Mouse (Mus musculus) lung, adult 2 months (tissue): Measurements from ENCODE around the gene Sh3pxd2a. TPM values are rescaled to one million over a fixed set of nuclear protein-coding genes. Genes with fewer than 3 reads are reported as not detected.
A peak's percentile ranks its signal among the peaks of the same experiment; 100 is the strongest.

ENCODE experiments used
- DNase-seq: peaks from one replicate; pipeline ENCODE4 v3.0.0; 2022
- H3K4me1 ChIP-seq: fragments of 200-500 bp; 2 replicates; pipeline ENCODE4 v1.6.1; 2011; ENCODE audit warnings: low read length; ENCODE audit not compliant: control insufficient read depth, insufficient read depth
- H3K4me3 ChIP-seq: fragments of 200-500 bp; replicated peaks from 2 replicates; pipeline ENCODE3; 2011; ENCODE audit warnings: low read depth, mild to moderate bottlenecking, control low read depth, low read length; ENCODE audit errors: extremely low read depth
- CTCF ChIP-seq: fragments of 200-500 bp; IDR thresholded peaks from 2 replicates; pipeline ENCODE4 v1.5.1; 2011; ENCODE audit warnings: mild to moderate bottlenecking, low read length, control low read depth; ENCODE audit not compliant: insufficient read depth
- POLR2A ChIP-seq: fragments of 200-500 bp; IDR thresholded peaks from 2 replicates; pipeline ENCODE4 v1.6.1; 2011; ENCODE audit warnings: low read depth, mild to moderate bottlenecking, control low read depth, low read length, borderline replicate concordance; ENCODE audit errors: extremely low read depth
- WGBS: fragments of 180-500 bp; shearing (Covaris S2); methylation state at CpG from one replicate; pipeline ENCODE4 v1.1.7; 2018; 5-methylcytosine and 5-hydroxymethylcytosine counted together
- polyA plus RNA-seq: library from polyadenylated mRNA; depleted of rRNA; stranded (reverse); fragments of >200 nt; gene quantifications from 2 replicates; pipeline ENCODE4 v1.2.3, GENCODE M21; 2012

The Sh3pxd2a gene
- polyA plus RNA-seq, 1 experiment: 40.9 TPM

GRCm38 (mm10) chr19:47323096-47323849 lies 140.9 kb downstream of the Sh3pxd2a start:
- DNase-seq: no peak
- TF ChIP-seq POLR2A (no peak), CTCF (no peak)
- no peak overlapping the region for H3K4me3 ChIP-seq
- peaks cover 33% of the 10 kb centered on the region for H3K4me1 ChIP-seq
- 56% methylated on average over 11 of the region's 11 CpGs for WGBS

GRCm38 (mm10) chr19:47320331-47320668 lies 143.9 kb downstream of the Sh3pxd2a start:
- WGBS: 31% methylated on average over 8 of the region's 8 CpGs
- Histone ChIP-seq H3K4me1 (peaks cover 39% of the 10 kb centered on the region), H3K4me3 (peak overlapping the region; percentile 76)
- DNase-seq: peak; percentile 53
- TF ChIP-seq CTCF: no peak
- peak; percentile 50; the same call in 1 of the 2 replicates for TF ChIP-seq POLR2A

- TF ChIP-seq POLR2A (no peak), CTCF (no peak)
- 52% methylated on average over 10 of the region's 10 CpGs for WGBS
- DNase-seq: no peak
- peaks cover 42% of the 10 kb centered on the region for H3K4me1 ChIP-seq
- peak overlapping the region; percentile 76 for H3K4me3 ChIP-seq
These were observed 144.5 kb downstream of the Sh3pxd2a start for GRCm38 (mm10) chr19:47319521-47320330.

GRCm38 (mm10) chr19:47319061-47319460 lies 145.1 kb downstream of the Sh3pxd2a start:
- 63% methylated on average over 8 of the region's 8 CpGs for WGBS
- TF ChIP-seq POLR2A (no peak), CTCF (no peak)
- peaks cover 42% of the 10 kb centered on the region for H3K4me1 ChIP-seq
- H3K4me3 ChIP-seq: peak overlapping the region; percentile 25
- DNase-seq: no peak

GRCm38 (mm10) chr19:47317063-47317938 lies 146.9 kb downstream of the Sh3pxd2a start:
- H3K4me1 ChIP-seq: peaks cover 43% of the 10 kb centered on the region
- no peak for DNase-seq
- H3K4me3 ChIP-seq: no peak overlapping the region
- no peak for TF ChIP-seq POLR2A
- TF ChIP-seq CTCF: no peak
- WGBS: 46% methylated on average over 15 of the region's 15 CpGs

- DNase-seq: no peak
- no peak for TF ChIP-seq POLR2A
- peak; percentile 16; the same call in 1 of the 2 replicates for TF ChIP-seq CTCF
- Histone ChIP-seq H3K4me1 (peaks cover 43% of the 10 kb centered on the region), H3K4me3 (no peak overlapping the region)
- 48% methylated on average over 19 of the region's 19 CpGs for WGBS
These were observed 147.7 kb downstream of the Sh3pxd2a start for GRCm38 (mm10) chr19:47316288-47317062.

GRCm38 (mm10) chr19:47315917-47316265 lies 148.3 kb downstream of the Sh3pxd2a start:
- H3K4me1 ChIP-seq: peaks cover 42% of the 10 kb centered on the region
- TF ChIP-seq POLR2A (no peak), CTCF (no peak)
- no peak overlapping the region for H3K4me3 ChIP-seq
- 22% methylated on average over 1 of the region's 1 CpGs for WGBS
- DNase-seq: no peak

- TF ChIP-seq POLR2A (no peak), CTCF (no peak)
- 32% methylated on average over 14 of the region's 14 CpGs for WGBS
- Histone ChIP-seq H3K4me3 (no peak overlapping the region), H3K4me1 (peaks cover 37% of the 10 kb centered on the region)
- DNase-seq: no peak
These were observed 148.9 kb downstream of the Sh3pxd2a start for GRCm38 (mm10) chr19:47315091-47315916.
